ENCODE assay signal across 8 mouse cellular contexts in genomic region chr2:3424579-3424910, GRCm38 (mm10). TPM values are rescaled to one million over a fixed set of nuclear protein-coding genes. Genes with fewer than 3 reads are reported as not detected.
DNase-seq lines count a peak whose midpoint lies in the region; ATAC-seq and TF ChIP-seq lines count a peak whose summit lies in the region.

No protein-coding gene starts in this region.

- intact Hi-C loops in gastrocnemius, postnatal 36 days (cut with DNase I), result no loop called here

- TF ChIP-seq CTCF in lung, embryonic 14.5 days (IDR thresholded peaks at IDR 0.05; ENCODE audit: low read depth), result no peak

- no peaks in the 10 kb centered on the region for H3K36me3 ChIP-seq in lung, embryonic 14.5 days (ENCODE audit: insufficient read depth)
- no peaks in the 10 kb centered on the region for H3K36me3 ChIP-seq in embryonic facial prominence, embryonic 11.5 days (replicated peaks; ENCODE audit: control insufficient read depth, insufficient read depth, low read depth, low read length)
- no peaks in the 10 kb centered on the region for H3K36me3 ChIP-seq in intestine, embryonic 15.5 days
- peaks cover 5% of the 10 kb centered on the region; the same call in 1 of the 2 replicates for H3K36me3 ChIP-seq in neural tube, embryonic 13.5 days

- peak overlapping the region; percentile 65 for H3K4me3 ChIP-seq in lung, embryonic 14.5 days (ENCODE audit: low read depth, low read length)
- peak overlapping the region; percentile 55 for H3K4me3 ChIP-seq in embryonic facial prominence, embryonic 11.5 days (ENCODE audit: low read depth, low read length)
- H3K4me3 ChIP-seq in intestine, embryonic 15.5 days (replicated peaks), result peak overlapping the region; percentile 68
- H3K4me3 ChIP-seq in neural tube, embryonic 13.5 days, result peak overlapping the region; percentile 58

- peak overlapping the region; percentile 92 for H3K4me2 ChIP-seq in lung, embryonic 14.5 days
- peak overlapping the region; percentile 70 for H3K4me2 ChIP-seq in embryonic facial prominence, embryonic 11.5 days (ENCODE audit: low read depth, low read length)
- peak overlapping the region; percentile 90 for H3K4me2 ChIP-seq in intestine, embryonic 15.5 days (replicated peaks)
- H3K4me2 ChIP-seq in neural tube, embryonic 13.5 days, result peak overlapping the region; percentile 92

- no peaks in the 10 kb centered on the region for H3K9me3 ChIP-seq in lung, embryonic 14.5 days (ENCODE audit: low read depth, low read length)
- no peaks in the 10 kb centered on the region for H3K9me3 ChIP-seq in embryonic facial prominence, embryonic 11.5 days (replicated peaks; ENCODE audit: control insufficient read depth, low read length)
- no peaks in the 10 kb centered on the region for H3K9me3 ChIP-seq in intestine, embryonic 15.5 days
- no peaks in the 10 kb centered on the region for H3K9me3 ChIP-seq in neural tube, embryonic 13.5 days

- no peak overlapping the region for H3K27ac ChIP-seq in lung, embryonic 14.5 days (ENCODE audit: low read depth)
- H3K27ac ChIP-seq in embryonic facial prominence, embryonic 11.5 days (replicated peaks; ENCODE audit: low read depth, low read length), result no peak overlapping the region
- no peak overlapping the region for H3K27ac ChIP-seq in intestine, embryonic 15.5 days
- no peak overlapping the region for H3K27ac ChIP-seq in neural tube, embryonic 13.5 days (replicated peaks)

- no peaks in the 10 kb centered on the region for H3K27me3 ChIP-seq in lung, embryonic 14.5 days (ENCODE audit: insufficient read depth, low read length)
- no peaks in the 10 kb centered on the region for H3K27me3 ChIP-seq in embryonic facial prominence, embryonic 11.5 days (ENCODE audit: control insufficient read depth, insufficient read depth, low read length)
- no peaks in the 10 kb centered on the region for H3K27me3 ChIP-seq in intestine, embryonic 15.5 days (replicated peaks)
- H3K27me3 ChIP-seq in neural tube, embryonic 13.5 days, result no peaks in the 10 kb centered on the region

- no peak for ATAC-seq in lung, embryonic 14.5 days (ENCODE audit: insufficient read depth)
- ATAC-seq in embryonic facial prominence, embryonic 11.5 days (replicated peaks; ENCODE audit: insufficient number of reproducible peaks, low FRiP score, low TSS enrichment, low read depth), result no peak
- no peak for ATAC-seq in intestine, embryonic 15.5 days
- no peak; the same call in 1 of the 2 replicates for ATAC-seq in neural tube, embryonic 13.5 days (ENCODE audit: low read depth)

- WGBS in lung, embryonic 14.5 days, result 3% methylated on average over 10 of the region's 10 CpGs
- 12% methylated on average over 10 of the region's 10 CpGs for WGBS in embryonic facial prominence, embryonic 11.5 days
- WGBS in intestine, embryonic 15.5 days, result 2% methylated on average over 9 of the region's 10 CpGs
- WGBS in neural tube, embryonic 13.5 days, result 11% methylated on average over 9 of the region's 10 CpGs

- H3K9ac ChIP-seq in lung, embryonic 14.5 days, result peak overlapping the region; percentile 59
- peak overlapping the region; percentile 40 for H3K9ac ChIP-seq in embryonic facial prominence, embryonic 11.5 days (replicated peaks; ENCODE audit: low read length)
- H3K9ac ChIP-seq in intestine, embryonic 15.5 days, result peak overlapping the region; percentile 65
- H3K9ac ChIP-seq in neural tube, embryonic 13.5 days, result peak overlapping the region; percentile 69

- DNase-seq in lung, embryonic 14.5 days, result peak; percentile 8
- DNase-seq in lung, adult 18-20 months, result no peak
- DNase-seq in embryonic facial prominence, embryonic 11.5 days (ENCODE audit: low spot score), result no peak
- no peak for DNase-seq in right cerebral cortex, adult 18-20 months
- no peak for DNase-seq in gastrocnemius, postnatal 36 days
- no peak for DNase-seq in kidney, postnatal 36 days

- H3K4me1 ChIP-seq in lung, embryonic 14.5 days (ENCODE audit: insufficient read depth), result no peaks in the 10 kb centered on the region
- H3K4me1 ChIP-seq in embryonic facial prominence, embryonic 11.5 days (ENCODE audit: control insufficient read depth, insufficient read depth, low read length), result no peaks in the 10 kb centered on the region
- no peaks in the 10 kb centered on the region for H3K4me1 ChIP-seq in intestine, embryonic 15.5 days (replicated peaks)
- H3K4me1 ChIP-seq in neural tube, embryonic 13.5 days (replicated peaks), result peaks cover 22% of the 10 kb centered on the region

RNA-seq across cellular contexts. Expression of gene Dclre1c, which starts 0.6 kb away (rescaled TPM):
- 5.8 and 5.9 TPM in 2 replicates for polyA plus RNA-seq in lung, embryonic 14.5 days (2014; fragmentation: Nextera tagmentation; extraction: Ambion mirVana)
- 5.8 and 5.9 TPM in 2 replicates for polyA plus RNA-seq in embryonic facial prominence, embryonic 11.5 days (2014; fragmentation: Nextera tagmentation; extraction: Ambion mirVana)
- 6.2 and 6.3 TPM in 2 replicates for polyA plus RNA-seq in intestine, embryonic 15.5 days (2015; fragmentation: Nextera tagmentation; extraction: Ambion mirVana)
- 7.3 and 9.9 TPM in 2 replicates for polyA plus RNA-seq in neural tube, embryonic 13.5 days (2015; fragmentation: Nextera tagmentation; extraction: Ambion mirVana)
- total RNA-seq in gastrocnemius, postnatal 36 days (2021), result 1 to 10 TPM; 1.8 to 2.7 TPM

RNA-seq across cellular contexts. Expression of gene Meig1, which starts 2.1 kb away (rescaled TPM):
- polyA plus RNA-seq in lung, embryonic 14.5 days (2014; fragmentation: Nextera tagmentation; extraction: Ambion mirVana), result 0.73 TPM in 1 of 2 replicates, not detected in the other
- not detected in 2 replicates for polyA plus RNA-seq in embryonic facial prominence, embryonic 11.5 days (2014; fragmentation: Nextera tagmentation; extraction: Ambion mirVana)
- not detected in 2 replicates for polyA plus RNA-seq in intestine, embryonic 15.5 days (2015; fragmentation: Nextera tagmentation; extraction: Ambion mirVana)
- polyA plus RNA-seq in neural tube, embryonic 13.5 days (2015; fragmentation: Nextera tagmentation; extraction: Ambion mirVana), result 1.1 and 2.2 TPM in 2 replicates
- total RNA-seq in gastrocnemius, postnatal 36 days (2021), result not detected

RNA-seq across cellular contexts. Expression of gene Olah, which starts 27.5 kb away (rescaled TPM):
- not detected in 2 replicates for polyA plus RNA-seq in lung, embryonic 14.5 days (2014; fragmentation: Nextera tagmentation; extraction: Ambion mirVana)
- not detected in 2 replicates for polyA plus RNA-seq in embryonic facial prominence, embryonic 11.5 days (2014; fragmentation: Nextera tagmentation; extraction: Ambion mirVana)
- not detected in 2 replicates for polyA plus RNA-seq in intestine, embryonic 15.5 days (2015; fragmentation: Nextera tagmentation; extraction: Ambion mirVana)
- polyA plus RNA-seq in neural tube, embryonic 13.5 days (2015; fragmentation: Nextera tagmentation; extraction: Ambion mirVana), result not detected in 2 replicates
- total RNA-seq in gastrocnemius, postnatal 36 days (2021), result not detected

RNA-seq across cellular contexts. Expression of gene Suv39h2, which starts 50.3 kb away (rescaled TPM):
- 24.3 and 25.0 TPM in 2 replicates for polyA plus RNA-seq in lung, embryonic 14.5 days (2014; fragmentation: Nextera tagmentation; extraction: Ambion mirVana)
- polyA plus RNA-seq in embryonic facial prominence, embryonic 11.5 days (2014; fragmentation: Nextera tagmentation; extraction: Ambion mirVana), result 47.4 and 54.5 TPM in 2 replicates
- 10.8 and 12.5 TPM in 2 replicates for polyA plus RNA-seq in intestine, embryonic 15.5 days (2015; fragmentation: Nextera tagmentation; extraction: Ambion mirVana)
- 10.4 and 12.8 TPM in 2 replicates for polyA plus RNA-seq in neural tube, embryonic 13.5 days (2015; fragmentation: Nextera tagmentation; extraction: Ambion mirVana)
- under 1 TPM; 0.74 to 0.89 TPM for total RNA-seq in gastrocnemius, postnatal 36 days (2021)
